Mouse (Mus musculus) liver, postnatal 0 days (tissue): Measurements from ENCODE around the gene Gorasp2.

ENCODE experiments used
- CTCF ChIP-seq: sonication (generic); IDR thresholded peaks from 2 replicates; pipeline ENCODE4 v1.5.1; 2016; ENCODE audit warnings: antibody characterized with exemption, low read depth
- EP300 ChIP-seq: IDR thresholded peaks from 2 replicates; pipeline ENCODE4 v1.6.1; 2016; ENCODE audit warnings: antibody characterized with exemption, low read depth, mild to moderate bottlenecking

DNA sequence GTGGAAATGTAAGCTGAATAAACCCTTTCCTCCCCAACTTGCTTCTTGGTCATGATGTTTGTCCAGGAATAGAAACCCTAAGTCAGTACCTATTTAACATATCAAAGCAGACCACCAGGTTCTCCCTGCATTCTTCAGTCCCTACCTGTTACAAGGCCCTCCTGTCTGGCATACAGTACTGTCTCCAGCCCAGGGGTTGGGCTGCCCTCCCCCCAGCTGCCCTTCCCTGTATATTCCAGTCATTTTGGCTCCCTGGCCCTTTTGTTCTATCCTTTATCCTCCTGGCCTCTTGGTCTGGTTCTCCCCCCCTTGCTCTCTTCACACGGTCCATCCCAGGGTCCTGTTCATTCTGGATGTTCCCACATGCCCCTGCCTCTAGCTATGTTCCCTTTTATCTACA, 30.1 kb upstream of the Gorasp2 start:
- TF ChIP-seq CTCF (no peak), EP300 (no peak)
